Mouse (Mus musculus): Measurements from ENCODE around the gene Gngt2. TPM values are rescaled to one million over a fixed set of nuclear protein-coding genes. Genes with fewer than 3 reads are reported as not detected.

Gngt2 gene
- polyA plus RNA-seq, 1 experiment from 2014 or later, result 14.8 TPM

DNA sequence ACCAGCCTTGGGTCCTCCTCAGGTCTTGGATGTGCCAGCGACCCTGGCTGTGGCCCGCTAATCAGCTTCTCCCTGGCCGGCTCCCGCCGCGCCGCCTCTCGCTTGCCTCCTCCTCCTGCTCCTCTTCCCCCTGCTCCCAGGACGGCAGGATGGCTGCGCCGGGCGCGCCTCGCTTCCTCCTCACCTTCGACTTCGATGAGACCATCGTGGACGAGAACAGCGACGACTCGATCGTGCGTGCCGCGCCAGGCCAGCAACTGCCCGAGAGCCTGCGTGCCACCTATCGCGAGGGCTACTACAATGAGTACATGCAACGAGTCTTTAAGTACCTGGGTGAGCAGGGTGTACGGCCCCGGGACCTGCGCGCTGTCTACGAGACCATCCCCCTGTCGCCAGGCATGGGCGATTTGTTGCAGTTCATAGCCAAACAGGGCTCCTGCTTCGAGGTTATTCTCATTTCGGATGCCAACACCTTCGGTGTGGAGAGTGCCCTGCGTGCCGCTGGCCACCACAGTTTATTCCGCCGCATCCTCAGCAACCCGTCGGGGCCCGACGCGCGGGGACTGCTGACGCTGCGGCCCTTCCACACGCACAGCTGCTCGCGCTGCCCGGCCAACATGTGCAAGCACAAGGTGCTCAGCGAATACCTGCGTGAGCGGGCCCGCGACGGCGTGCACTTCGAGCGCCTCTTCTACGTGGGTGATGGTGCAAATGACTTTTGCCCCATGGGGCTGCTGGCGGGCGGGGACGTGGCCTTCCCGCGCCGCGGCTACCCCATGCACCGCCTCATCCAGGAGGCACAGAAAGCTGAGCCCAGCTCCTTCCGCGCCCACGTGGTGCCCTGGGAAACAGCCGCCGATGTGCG is 6.4 kb upstream of the Gngt2 start:
- Histone ChIP-seq H3K27ac (ENCODE audit: low read depth) (no peak overlapping the region), H3K27me3 (ENCODE audit: insufficient read depth, low read length) (peaks cover 82% of the 10 kb centered on the region), H3K4me2 (peak overlapping the region; percentile 56), H3K4me3 (ENCODE audit: low read depth, low read length) (peak overlapping the region; percentile 31), H3K9ac (peak overlapping the region; percentile 34), H3K4me1 (ENCODE audit: insufficient read depth) (peaks cover 8% of the 10 kb centered on the region), H3K9me3 (ENCODE audit: low read depth, low read length) (no peaks in the 10 kb centered on the region), H3K36me3 (ENCODE audit: insufficient read depth) (no peaks in the 10 kb centered on the region)
- no peak for ATAC-seq (ENCODE audit: insufficient read depth)
- no peak for TF ChIP-seq CTCF (IDR thresholded peaks at IDR 0.05; ENCODE audit: low read depth)
- WGBS, result 2% methylated on average over 80 of the region's 80 CpGs
- peak; percentile 30 for DNase-seq

DNA sequence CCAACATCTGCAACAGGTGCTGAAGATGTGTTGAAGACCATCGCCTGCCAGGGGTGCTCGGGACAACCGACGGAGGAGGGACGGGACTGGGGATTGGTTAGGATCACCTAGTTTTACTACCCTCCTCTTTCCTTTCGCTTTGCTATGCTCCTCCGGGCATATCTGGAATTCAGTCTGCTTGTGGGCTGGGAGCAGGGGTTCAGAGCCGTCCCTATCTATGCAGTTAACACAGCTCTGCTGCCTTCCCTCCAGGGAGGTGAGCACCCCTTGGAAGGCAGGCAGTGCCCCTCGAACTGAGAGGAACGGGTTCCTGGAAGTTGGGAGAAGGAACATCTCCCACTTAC is 5.8 kb upstream of the Gngt2 start:
- peak overlapping the region; percentile 31 for H3K4me3 ChIP-seq (ENCODE audit: low read depth, low read length)
- peaks cover 81% of the 10 kb centered on the region for H3K27me3 ChIP-seq (ENCODE audit: insufficient read depth, low read length)
- no peak for DNase-seq
- H3K9ac ChIP-seq, result no peak overlapping the region
- no peaks in the 10 kb centered on the region for H3K9me3 ChIP-seq (ENCODE audit: low read depth, low read length)
- no peak overlapping the region for H3K27ac ChIP-seq (ENCODE audit: low read depth)
- no peaks in the 10 kb centered on the region for H3K36me3 ChIP-seq (ENCODE audit: insufficient read depth)
- ATAC-seq (ENCODE audit: insufficient read depth), result no peak
- WGBS, result 7% methylated on average over 10 of the region's 10 CpGs
- H3K4me2 ChIP-seq, result peak overlapping the region; percentile 56
- peaks cover 9% of the 10 kb centered on the region for H3K4me1 ChIP-seq (ENCODE audit: insufficient read depth)
- no peak for TF ChIP-seq CTCF (IDR thresholded peaks at IDR 0.05; ENCODE audit: low read depth)

DNA sequence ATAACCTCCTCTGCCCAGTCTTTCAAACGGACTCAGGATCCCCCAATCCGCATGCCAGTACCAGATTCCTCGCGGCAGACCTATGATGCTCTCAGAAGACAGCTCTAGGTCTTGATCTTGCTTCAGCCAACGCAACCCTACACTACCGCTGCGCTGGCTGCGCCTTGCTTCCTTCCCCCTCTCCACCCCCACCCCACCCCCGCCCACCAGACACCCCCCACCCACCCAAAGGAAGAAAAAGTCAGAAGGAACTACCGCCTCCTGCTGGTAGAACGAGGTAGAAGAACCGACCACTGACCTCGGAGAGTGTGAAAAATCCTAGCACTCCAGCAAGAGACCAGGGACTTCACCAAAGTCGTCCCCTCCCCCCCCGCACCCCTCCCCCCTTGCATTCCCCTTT is 5.4 kb upstream of the Gngt2 start:
- peak; percentile 44 for DNase-seq

GRCm38 (mm10) chr11:95832129-95833005 is 4.6 kb upstream of the Gngt2 start:
- Histone ChIP-seq H3K4me1 (ENCODE audit: insufficient read depth) (peaks cover 20% of the 10 kb centered on the region), H3K9ac (no peak overlapping the region), H3K4me3 (ENCODE audit: low read depth, low read length) (no peak overlapping the region), H3K27ac (ENCODE audit: low read depth) (no peak overlapping the region), H3K27me3 (ENCODE audit: insufficient read depth, low read length) (peaks cover 71% of the 10 kb centered on the region), H3K4me2 (no peak overlapping the region), H3K36me3 (ENCODE audit: insufficient read depth) (no peaks in the 10 kb centered on the region), H3K9me3 (ENCODE audit: low read depth, low read length) (no peaks in the 10 kb centered on the region)
- DNase-seq, result no peak
- no peak for ATAC-seq (ENCODE audit: insufficient read depth)
- no peak for TF ChIP-seq CTCF (IDR thresholded peaks at IDR 0.05; ENCODE audit: low read depth)
- 47% methylated on average over 18 of the region's 18 CpGs for WGBS

More for the DNA sequence above, 5.4 kb upstream of the Gngt2 start:
- Histone ChIP-seq H3K9ac (no peak overlapping the region), H3K36me3 (ENCODE audit: insufficient read depth) (no peaks in the 10 kb centered on the region), H3K27me3 (ENCODE audit: insufficient read depth, low read length) (peaks cover 77% of the 10 kb centered on the region), H3K9me3 (ENCODE audit: low read depth, low read length) (no peaks in the 10 kb centered on the region), H3K4me3 (ENCODE audit: low read depth, low read length) (peak overlapping the region; percentile 31; the same call in 1 of the 2 replicates), H3K27ac (ENCODE audit: low read depth) (no peak overlapping the region), H3K4me2 (peak overlapping the region; percentile 56; the same call in 1 of the 2 replicates), H3K4me1 (ENCODE audit: insufficient read depth) (peaks cover 13% of the 10 kb centered on the region)
- no peak for ATAC-seq (ENCODE audit: insufficient read depth)
- peak; percentile 33; the same call in 1 of the 2 replicates for TF ChIP-seq CTCF (IDR thresholded peaks at IDR 0.05; ENCODE audit: low read depth)
- 7% methylated on average over 14 of the region's 15 CpGs for WGBS

- Histone ChIP-seq H3K27me3 (ENCODE audit: insufficient read depth, low read length) (peaks cover 67% of the 10 kb centered on the region), H3K4me3 (ENCODE audit: low read depth, low read length) (no peak overlapping the region), H3K9ac (no peak overlapping the region), H3K4me2 (no peak overlapping the region), H3K36me3 (ENCODE audit: insufficient read depth) (no peaks in the 10 kb centered on the region), H3K27ac (ENCODE audit: low read depth) (no peak overlapping the region), H3K9me3 (ENCODE audit: low read depth, low read length) (no peaks in the 10 kb centered on the region), H3K4me1 (ENCODE audit: insufficient read depth) (peaks cover 23% of the 10 kb centered on the region)
- no peak for ATAC-seq (ENCODE audit: insufficient read depth)
- no peak for TF ChIP-seq CTCF (IDR thresholded peaks at IDR 0.05; ENCODE audit: low read depth)
- WGBS, result 32% methylated on average over 8 of the region's 8 CpGs
- DNase-seq, result no peak
Observed at GRCm38 (mm10) chr11:95833006-95833570, 3.9 kb upstream of the Gngt2 start.

DNA sequence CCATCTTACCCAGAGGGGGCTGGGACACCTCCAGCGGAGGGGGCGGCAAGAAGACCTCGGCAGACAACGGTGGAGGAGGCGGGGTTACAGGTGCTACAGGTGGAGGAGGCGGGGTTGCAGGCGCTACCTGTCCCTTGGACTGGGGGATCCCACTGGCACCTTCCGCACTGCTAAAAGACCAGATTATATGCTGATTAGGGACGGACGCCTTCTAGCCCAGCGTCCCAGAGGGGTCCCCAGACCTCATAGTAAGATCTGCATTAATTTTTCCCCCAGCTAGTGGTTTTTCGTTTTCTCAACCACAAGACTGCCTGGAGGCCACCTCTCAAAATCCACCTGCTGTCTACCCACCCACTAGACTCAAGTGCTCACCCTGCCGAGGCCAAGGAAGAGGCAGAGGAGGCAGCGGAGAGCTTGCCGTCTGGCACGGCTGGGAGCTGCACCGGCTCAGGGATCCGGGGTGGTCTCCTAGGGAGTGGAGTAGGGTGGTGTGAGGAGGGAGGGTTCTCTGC is 3.3 kb upstream of the Gngt2 start:
- no peak overlapping the region for H3K9ac ChIP-seq
- TF ChIP-seq CTCF (IDR thresholded peaks at IDR 0.05; ENCODE audit: low read depth), result no peak
- no peaks in the 10 kb centered on the region for H3K9me3 ChIP-seq (ENCODE audit: low read depth, low read length)
- DNase-seq (no peak), ATAC-seq (ENCODE audit: insufficient read depth) (0 out of 2 replicates have a peak, but pooled peaks have one; percentile 3)
- WGBS, result 14% methylated on average over 18 of the region's 18 CpGs
- peak overlapping the region; percentile 43 for H3K4me2 ChIP-seq
- H3K27ac ChIP-seq (ENCODE audit: low read depth), result no peak overlapping the region
- peaks cover 61% of the 10 kb centered on the region for H3K27me3 ChIP-seq (ENCODE audit: insufficient read depth, low read length)
- peaks cover 23% of the 10 kb centered on the region for H3K4me1 ChIP-seq (ENCODE audit: insufficient read depth)
- H3K4me3 ChIP-seq (ENCODE audit: low read depth, low read length), result no peak overlapping the region; the same call in 1 of the 2 replicates
- H3K36me3 ChIP-seq (ENCODE audit: insufficient read depth), result no peaks in the 10 kb centered on the region

Measured in lung, embryonic 14.5 days (tissue).